Mouse (Mus musculus) midbrain, embryonic 10.5 days (tissue): ENCODE measurements around the gene Gstp2. TPM values are rescaled to one million over a fixed set of nuclear protein-coding genes. Genes with fewer than 3 reads are reported as not detected.
"Not testable (repeated sequence)": the region's sequence is repeated elsewhere in the genome, so short reads cannot be mapped to it uniquely, and the experiment has no call there.

ENCODE experiments used
- DNase-seq: peaks from one replicate; pipeline ENCODE4 v3.0.0-alpha.2; 2017; ENCODE audit warnings: low spot score
- H3K27ac ChIP-seq: fragments of 300-500 bp; sonication (generic); replicated peaks from 2 replicates; pipeline ENCODE4 v1.5.1; 2016; ENCODE audit warnings: mild to moderate bottlenecking
- H3K27me3 ChIP-seq: fragments of 300-500 bp; sonication (generic); 2 replicates; pipeline ENCODE4 v1.6.1; 2016; ENCODE audit warnings: low read depth, mild to moderate bottlenecking; ENCODE audit not compliant: poor library complexity, severe bottlenecking
- H3K36me3 ChIP-seq: fragments of 300-500 bp; sonication (generic); 2 replicates; pipeline ENCODE4 v1.6.1; 2016; ENCODE audit warnings: mild to moderate bottlenecking, moderate library complexity
- H3K4me1 ChIP-seq: fragments of 300-500 bp; sonication (generic); 2 replicates; pipeline ENCODE4 v1.6.1; 2016
- H3K4me3 ChIP-seq: fragments of 300-500 bp; sonication (generic); 2 replicates; pipeline ENCODE4 v1.5.1; 2016; ENCODE audit warnings: mild to moderate bottlenecking, moderate library complexity
- H3K9me3 ChIP-seq: fragments of 300-500 bp; sonication (generic); replicated peaks from 2 replicates; pipeline ENCODE4 v1.6.1; 2016; ENCODE audit warnings: mild to moderate bottlenecking
- WGBS: fragments of 180-500 bp; shearing (Covaris S2); methylation state at CpG from one replicate; pipeline ENCODE4 v1.1.7; 2016; 5-methylcytosine and 5-hydroxymethylcytosine counted together
- polyA plus RNA-seq: library from polyadenylated mRNA; unstranded; fragments of >200 nt; fragmentation: Nextera tagmentation; extraction: Ambion mirVana; gene quantifications from 2 replicates; pipeline ENCODE4 v1.2.1, GENCODE M21; 2016

The Gstp2 gene
- polyA plus RNA-seq, 1 experiment from 2014 or later = 1.0 TPM

- Histone ChIP-seq H3K36me3 (peaks cover 12% of the 10 kb centered on the region), H3K27ac (peak overlapping the region; percentile 93), H3K4me1 (peaks cover 27% of the 10 kb centered on the region), H3K4me3 (peak overlapping the region; percentile 78)
- H3K9me3 ChIP-seq, H3K27me3 ChIP-seq: not testable (repeated sequence)
- peak; percentile 27 for DNase-seq
- WGBS = 27% methylated on average over 7 of the region's 8 CpGs
These were observed 8.6 kb downstream of the Gstp2 start for GRCm38 (mm10) chr19:4037154-4037787.

DNA sequence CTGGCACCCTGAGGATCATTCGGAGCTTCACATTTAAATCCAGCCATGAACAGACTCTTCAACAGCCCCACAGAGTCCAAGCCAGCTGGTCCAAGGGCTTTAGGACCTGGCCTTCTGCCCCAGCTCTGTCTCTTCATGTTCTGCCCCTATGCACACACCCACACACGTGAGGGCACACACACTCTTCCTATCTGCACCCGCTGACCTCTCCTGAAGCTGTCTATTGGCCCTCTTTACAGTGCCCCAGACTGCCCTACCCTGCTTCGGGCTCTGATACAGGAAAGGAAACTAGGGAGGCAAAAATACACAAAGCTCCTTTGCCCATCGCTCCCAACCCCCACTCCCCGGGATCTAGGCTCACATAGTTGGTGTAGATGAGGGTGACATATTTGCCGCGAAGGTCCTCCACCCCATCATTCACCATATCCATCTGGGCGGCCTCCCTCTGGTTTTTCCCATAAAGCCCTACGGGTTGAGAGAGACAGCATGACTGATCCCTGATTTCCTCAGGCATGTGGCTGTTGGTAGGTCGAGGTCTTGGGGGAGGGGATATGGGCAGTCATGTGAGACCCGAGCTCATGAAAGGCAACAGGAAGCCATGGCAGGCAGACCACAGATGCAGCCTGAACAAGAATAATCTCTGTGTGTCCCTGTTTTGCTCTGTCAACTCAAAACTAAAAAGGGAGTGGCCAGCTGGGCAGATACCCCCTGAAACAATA, 9.3 kb downstream of the Gstp2 start:
- Histone ChIP-seq H3K9me3 (no peaks in the 10 kb centered on the region), H3K27me3 (no peaks in the 10 kb centered on the region), H3K4me3 (peak overlapping the region; percentile 23), H3K36me3 (peaks cover 12% of the 10 kb centered on the region), H3K27ac (no peak overlapping the region), H3K4me1 (peaks cover 27% of the 10 kb centered on the region)
- 78% methylated on average over 12 of the region's 12 CpGs for WGBS
- DNase-seq = no peak

DNA sequence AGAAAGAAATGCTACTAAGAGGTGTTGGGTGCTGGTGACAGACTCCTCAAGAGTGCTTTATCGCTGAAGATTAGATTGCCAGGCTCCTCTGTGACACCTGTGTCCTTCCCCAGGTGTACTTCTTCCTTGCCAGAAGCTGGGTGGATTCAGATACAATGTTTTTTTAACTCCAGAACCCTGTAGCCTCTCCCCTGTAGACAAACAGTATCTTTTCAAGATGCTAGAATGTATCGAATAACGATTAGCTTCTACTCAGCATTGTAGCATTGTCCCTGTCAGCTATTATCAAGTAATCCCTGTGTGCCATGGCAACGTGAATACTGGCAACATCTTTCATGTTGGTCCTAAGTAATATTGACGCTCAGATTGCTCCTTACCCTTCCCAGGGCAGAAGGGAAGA, 12.1 kb downstream of the Gstp2 start:
- Histone ChIP-seq H3K4me1 (peaks cover 27% of the 10 kb centered on the region), H3K9me3 (no peaks in the 10 kb centered on the region), H3K36me3 (peaks cover 12% of the 10 kb centered on the region), H3K27ac (no peak overlapping the region), H3K27me3 (no peaks in the 10 kb centered on the region), H3K4me3 (no peak overlapping the region)
- WGBS = 63% methylated on average over 5 of the region's 5 CpGs
- no peak for DNase-seq

- H3K4me1 ChIP-seq = peaks cover 25% of the 10 kb centered on the region
- no peak overlapping the region for H3K4me3 ChIP-seq
- no peak overlapping the region for H3K27ac ChIP-seq
- H3K9me3 ChIP-seq = no peaks in the 10 kb centered on the region
- H3K27me3 ChIP-seq = no peaks in the 10 kb centered on the region
- H3K36me3 ChIP-seq = peaks cover 12% of the 10 kb centered on the region
- WGBS = 92% methylated on average over 3 of the region's 3 CpGs
- no peak for DNase-seq
These were observed 12.5 kb downstream of the Gstp2 start for GRCm38 (mm10) chr19:4033298-4033697.

- WGBS = 47% methylated on average over 7 of the region's 7 CpGs
- peaks cover 19% of the 10 kb centered on the region for H3K4me1 ChIP-seq
- no peak overlapping the region for H3K4me3 ChIP-seq
- H3K27me3 ChIP-seq = no peaks in the 10 kb centered on the region
- H3K27ac ChIP-seq = no peak overlapping the region
- H3K36me3 ChIP-seq = peaks cover 12% of the 10 kb centered on the region
- DNase-seq = no peak
- 0 out of 2 replicates have a peak, but pooled peaks cover 5% of the 10 kb centered on the region for H3K9me3 ChIP-seq
These were observed 13.2 kb downstream of the Gstp2 start for GRCm38 (mm10) chr19:4032668-4033067.

DNA sequence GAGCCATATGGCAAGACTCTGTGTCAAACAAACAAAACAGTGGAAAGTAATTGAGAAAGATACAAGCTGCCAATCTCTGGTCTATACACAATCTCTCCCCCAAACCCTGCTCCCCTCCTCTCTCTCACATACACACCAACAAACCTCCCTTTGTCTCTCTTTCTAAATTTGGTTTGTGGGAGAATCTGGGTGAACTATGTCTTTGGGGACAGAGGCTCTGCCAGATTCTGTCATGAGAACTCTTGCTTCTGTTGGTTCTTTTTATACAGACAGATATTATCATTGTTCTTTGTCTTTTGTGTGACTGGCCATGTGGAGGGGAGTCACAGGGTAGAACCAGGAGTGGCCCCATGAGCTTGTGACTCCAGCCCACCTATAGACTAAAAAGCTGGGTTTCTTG, 18.2 kb downstream of the Gstp2 start:
- Histone ChIP-seq H3K4me3 (no peak overlapping the region), H3K27ac (no peak overlapping the region), H3K9me3 (peaks cover 20% of the 10 kb centered on the region; the same call in 1 of the 2 replicates), H3K27me3 (no peaks in the 10 kb centered on the region), H3K4me1 (peaks cover 6% of the 10 kb centered on the region), H3K36me3 (no peaks in the 10 kb centered on the region)
- DNase-seq = no peak

GRCm38 (mm10) chr19:4023185-4023584, 22.6 kb downstream of the Gstp2 start:
- H3K27ac ChIP-seq = no peak overlapping the region
- no peak for DNase-seq
- no peak overlapping the region for H3K4me3 ChIP-seq
- WGBS = 87% methylated on average over 7 of the region's 7 CpGs
- H3K4me1 ChIP-seq = peaks cover 10% of the 10 kb centered on the region
- H3K9me3 ChIP-seq = peaks cover 20% of the 10 kb centered on the region; the same call in 1 of the 2 replicates
- H3K27me3 ChIP-seq = no peaks in the 10 kb centered on the region
- no peaks in the 10 kb centered on the region for H3K36me3 ChIP-seq

GRCm38 (mm10) chr19:4018743-4019583, 26.9 kb downstream of the Gstp2 start:
- H3K4me1 ChIP-seq = peaks cover 4% of the 10 kb centered on the region; the same call in 1 of the 2 replicates
- peak; percentile 60 for DNase-seq
- no peaks in the 10 kb centered on the region for H3K9me3 ChIP-seq
- no peaks in the 10 kb centered on the region for H3K27me3 ChIP-seq
- H3K36me3 ChIP-seq = no peaks in the 10 kb centered on the region
- no peak overlapping the region for H3K27ac ChIP-seq
- no peak overlapping the region for H3K4me3 ChIP-seq
- 39% methylated on average over 18 of the region's 18 CpGs for WGBS

DNA sequence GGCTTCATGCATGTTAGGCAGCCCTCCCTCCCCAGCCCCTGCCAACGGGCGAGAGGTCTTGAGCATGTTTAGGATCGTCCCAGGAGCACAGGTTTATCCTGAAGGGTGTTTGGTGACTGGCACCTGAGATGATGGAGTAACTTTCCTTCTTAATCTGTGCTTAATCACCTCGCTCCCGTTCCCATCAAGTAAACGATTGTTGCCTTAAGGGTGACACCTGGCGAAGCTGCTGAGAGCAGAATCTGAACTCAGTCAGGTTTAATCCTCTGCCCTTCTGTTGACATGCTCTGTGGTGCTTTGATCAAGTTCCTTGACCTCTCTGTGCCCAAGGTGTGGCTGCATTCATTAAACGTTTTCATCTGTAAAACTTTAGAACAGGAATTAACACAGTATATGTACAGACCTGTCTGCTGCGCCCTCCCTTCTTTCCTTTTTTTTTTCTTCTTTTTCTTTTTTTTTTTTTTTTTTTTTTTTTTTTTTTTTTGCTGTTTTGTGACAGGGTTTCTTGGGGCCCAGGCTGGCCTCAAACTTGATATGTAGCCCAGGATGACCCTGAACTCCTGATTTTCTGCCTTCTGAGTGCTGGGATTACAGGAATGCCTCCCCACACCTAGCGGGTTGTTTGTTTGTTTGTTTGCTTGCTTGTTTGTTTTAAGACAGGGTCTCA, 27.8 kb downstream of the Gstp2 start:
- DNase-seq = no peak
- H3K27ac ChIP-seq = no peak overlapping the region
- H3K4me1 ChIP-seq = peaks cover 11% of the 10 kb centered on the region; the same call in 1 of the 2 replicates
- no peaks in the 10 kb centered on the region for H3K36me3 ChIP-seq
- H3K9me3 ChIP-seq = no peaks in the 10 kb centered on the region
- WGBS = 60% methylated on average over 10 of the region's 10 CpGs
- H3K4me3 ChIP-seq = no peak overlapping the region
- H3K27me3 ChIP-seq = no peaks in the 10 kb centered on the region

DNA sequence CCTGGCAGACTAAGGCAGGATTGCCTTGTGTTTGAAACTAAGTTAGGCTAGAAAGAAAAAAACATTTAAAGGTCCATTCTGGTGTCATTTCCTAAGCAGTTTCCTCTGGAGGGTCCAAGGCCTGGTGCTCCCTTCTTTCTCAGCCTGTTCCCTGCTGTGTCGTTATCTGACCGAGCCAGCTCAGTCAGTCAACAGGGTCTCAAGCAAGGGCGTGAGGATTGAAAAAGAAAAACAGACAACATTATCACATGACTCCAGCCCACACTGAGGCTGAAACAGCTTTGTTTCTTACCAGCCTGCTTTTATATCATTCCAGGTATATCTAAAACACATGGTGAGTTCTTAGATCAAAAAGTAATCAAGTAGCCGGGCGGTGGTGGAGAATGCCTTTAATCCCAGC, 30.2 kb downstream of the Gstp2 start:
- Histone ChIP-seq H3K27ac (no peak overlapping the region), H3K9me3 (no peaks in the 10 kb centered on the region), H3K4me1 (peaks cover 25% of the 10 kb centered on the region), H3K27me3 (no peaks in the 10 kb centered on the region), H3K36me3 (peaks cover 5% of the 10 kb centered on the region; the same call in 1 of the 2 replicates), H3K4me3 (no peak overlapping the region)
- WGBS = 64% methylated on average over 5 of the region's 5 CpGs
- DNase-seq = no peak

DNA sequence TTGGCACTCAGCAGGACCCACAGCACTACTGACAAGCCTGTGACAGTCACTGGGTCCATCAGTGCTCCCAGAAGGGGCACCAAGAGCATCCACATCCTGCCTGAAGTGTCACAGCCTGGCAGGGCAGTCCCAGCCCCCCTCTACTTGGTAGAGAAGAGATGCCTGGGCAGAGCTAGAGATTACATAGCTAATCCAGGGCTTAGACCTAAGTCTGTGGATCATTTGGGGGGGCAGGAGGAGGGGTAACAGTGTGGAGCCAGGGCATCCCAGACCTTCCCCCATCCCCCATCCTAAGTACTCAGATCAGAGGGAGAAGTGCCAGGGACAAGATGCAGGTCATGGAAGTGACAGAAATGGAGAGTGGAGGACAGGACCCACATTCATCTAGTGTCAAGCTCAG, 31.0 kb downstream of the Gstp2 start:
- peaks cover 14% of the 10 kb centered on the region for H3K36me3 ChIP-seq
- no peak overlapping the region for H3K4me3 ChIP-seq
- H3K9me3 ChIP-seq = no peaks in the 10 kb centered on the region
- H3K4me1 ChIP-seq = peaks cover 25% of the 10 kb centered on the region
- no peak for DNase-seq
- H3K27ac ChIP-seq = no peak overlapping the region
- no peaks in the 10 kb centered on the region for H3K27me3 ChIP-seq

DNA sequence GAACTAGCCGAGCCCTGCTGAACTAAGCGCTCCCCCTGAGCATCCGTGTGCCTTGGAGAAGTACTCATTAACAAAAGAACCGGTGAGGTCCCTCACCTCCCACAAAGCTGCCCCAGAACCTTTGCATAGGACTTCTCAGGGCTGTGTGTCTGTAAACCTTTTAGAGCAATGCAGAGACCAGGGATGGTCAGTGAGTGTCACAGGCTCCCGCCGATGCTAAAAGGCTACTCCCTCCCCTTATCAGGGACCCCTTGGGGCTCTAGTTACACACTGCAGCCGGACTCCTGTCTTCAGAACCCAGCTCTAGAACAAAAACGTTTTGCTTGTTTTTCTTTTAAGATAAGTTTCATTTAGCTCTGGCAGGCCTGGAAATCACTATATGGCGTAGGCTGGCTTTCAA, 32.8 kb downstream of the Gstp2 start:
- H3K4me1 ChIP-seq = peaks cover 21% of the 10 kb centered on the region
- H3K27ac ChIP-seq = peak overlapping the region; percentile 71
- peaks cover 31% of the 10 kb centered on the region for H3K36me3 ChIP-seq
- WGBS = 22% methylated on average over 9 of the region's 9 CpGs
- H3K4me3 ChIP-seq = peak overlapping the region; percentile 94
- no peaks in the 10 kb centered on the region for H3K9me3 ChIP-seq
- DNase-seq = no peak
- H3K27me3 ChIP-seq = no peaks in the 10 kb centered on the region
